Mouse (Mus musculus) heart, adult 2 months (tissue): Measurements from ENCODE around the gene Odf4. TPM values are rescaled to one million over a fixed set of nuclear protein-coding genes. Genes with fewer than 3 reads are reported as not detected.
"Not testable (repeated sequence)": the region's sequence is repeated elsewhere in the genome, so short reads cannot be mapped to it uniquely, and the experiment has no call there.

Experiments
- DNase-seq, 2 experiments: peaks; one replicate each; pipeline ENCODE4 v3.0.0; 2021
- H3K27ac ChIP-seq: fragments of 200-600 bp; 2 replicates; pipeline ENCODE4 v1.8.1; 2022
- H3K27me3 ChIP-seq: fragments of 200-500 bp; 2 replicates; pipeline ENCODE4 v1.6.1; 2012; ENCODE audit warnings: mild to moderate bottlenecking, low read length, inconsistent platforms, mixed read lengths; ENCODE audit not compliant: control insufficient read depth, insufficient read depth
- H3K36me3 ChIP-seq: fragments of 200-500 bp; 2 replicates; pipeline ENCODE4 v1.6.1; 2012; ENCODE audit warnings: low read length, inconsistent platforms; ENCODE audit not compliant: control insufficient read depth, insufficient read depth
- H3K4me1 ChIP-seq: fragments of 200-500 bp; 2 replicates; pipeline ENCODE4 v1.6.1; 2011; ENCODE audit warnings: low read length; ENCODE audit not compliant: control insufficient read depth, insufficient read depth
- H3K4me3 ChIP-seq: fragments of 200-600 bp; 2 replicates; pipeline ENCODE4 v1.8.1; 2022
- H3K79me2 ChIP-seq: fragments of 200-500 bp; replicated peaks from 2 replicates; pipeline ENCODE4 v1.6.1; 2012; ENCODE audit warnings: mild to moderate bottlenecking, inconsistent platforms, low read length, moderate library complexity, mixed read lengths; ENCODE audit not compliant: control insufficient read depth, insufficient read depth
- H3K9ac ChIP-seq: fragments of 200-500 bp; 2 replicates; pipeline ENCODE4 v1.6.1; 2012; ENCODE audit warnings: low read depth, mild to moderate bottlenecking, control low read depth, inconsistent platforms, low read length, mixed read lengths
- CTCF ChIP-seq: fragments of 200-600 bp; IDR thresholded peaks from 2 replicates; pipeline ENCODE4 v1.8.1; 2022; ENCODE audit warnings: antibody characterized with exemption, mild to moderate bottlenecking, moderate library complexity
- EP300 ChIP-seq: fragments of 200-500 bp; IDR thresholded peaks from 2 replicates; pipeline ENCODE4 v1.6.1; 2011; ENCODE audit warnings: low read depth, low read length, control low read depth; ENCODE audit not compliant: insufficient read depth
- POLR2A ChIP-seq: fragments of 200-500 bp; IDR thresholded peaks from 2 replicates; pipeline ENCODE4 v1.6.1; 2011; ENCODE audit warnings: mild to moderate bottlenecking, low read depth, low read length, control low read depth; ENCODE audit not compliant: insufficient read depth
- WGBS: fragments of 180-500 bp; shearing (Covaris S2); methylation state at CpG from one replicate; pipeline ENCODE4 v1.1.7; 2018; 5-methylcytosine and 5-hydroxymethylcytosine counted together
- intact Hi-C: fragments of 180-260 bp; cut with DNase I; formaldehyde crosslinking; loops from one replicate; pipeline ENCODE4 v1.15.1; 2025
- polyA plus RNA-seq: library from polyadenylated mRNA; depleted of rRNA; stranded (reverse); fragments of >200 nt; gene quantifications from 2 replicates; pipeline ENCODE4 v1.2.3, GENCODE M21; 2012
- total RNA-seq, 2 experiments: library from RNA; stranded (reverse); gene quantifications; 2 replicates each; pipeline ENCODE4 v1.2.3; 2021

Odf4 gene
- total and polyA plus RNA-seq, 3 experiments: 0.25 TPM; not detected in 2

GRCm38 (mm10) chr11:68963405-68963804 is 36.5 kb upstream of the Odf4 start:
- Histone ChIP-seq H3K79me2 (no peaks in the 10 kb centered on the region), H3K36me3 (no peaks in the 10 kb centered on the region), H3K27me3 (no peaks in the 10 kb centered on the region), H3K4me1 (peaks cover 4% of the 10 kb centered on the region), H3K4me3 (no peak overlapping the region), H3K27ac (no peak overlapping the region), H3K9ac (no peak overlapping the region)
- intact Hi-C loops: no loop called here
- DNase-seq: no peak
- TF ChIP-seq CTCF (no peak), POLR2A (no peak), EP300 (no peak)
- WGBS: 55% methylated on average over 2 of the region's 2 CpGs

GRCm38 (mm10) chr11:68962159-68962558 is 35.3 kb upstream of the Odf4 start:
- not testable (repeated sequence) for DNase-seq

DNA sequence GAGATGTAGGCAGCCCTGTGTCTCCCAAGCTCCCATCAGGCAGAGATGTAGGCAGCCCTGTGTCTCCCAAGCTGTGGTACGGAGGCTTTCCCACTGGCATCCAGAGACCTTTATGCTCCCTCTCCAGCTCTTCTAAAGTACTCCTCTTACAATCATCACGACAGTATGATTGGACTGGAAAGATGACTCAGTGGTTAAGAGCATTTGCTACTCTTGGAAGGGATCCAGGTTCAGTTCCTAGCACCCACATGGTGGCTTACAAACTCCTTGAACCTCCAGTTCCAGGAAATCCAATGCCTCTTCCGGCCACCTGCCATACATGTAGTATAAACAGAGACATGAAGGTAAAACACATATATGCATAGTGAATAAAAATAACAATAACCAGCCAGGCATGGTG is 34.7 kb upstream of the Odf4 start:
- no peak overlapping the region for H3K4me3 ChIP-seq
- WGBS: 49% methylated on average over 3 of the region's 3 CpGs
- H3K9ac ChIP-seq: no peak overlapping the region
- DNase-seq: no peak
- H3K79me2 ChIP-seq: no peaks in the 10 kb centered on the region
- TF ChIP-seq CTCF (no peak), EP300 (no peak)
- no peaks in the 10 kb centered on the region for H3K36me3 ChIP-seq
- H3K27ac ChIP-seq: no peak overlapping the region
- intact Hi-C loops: no loop called here
- peaks cover 4% of the 10 kb centered on the region for H3K4me1 ChIP-seq
- no peaks in the 10 kb centered on the region for H3K27me3 ChIP-seq

More at GRCm38 (mm10) chr11:68962159-68962558, 35.3 kb upstream of the Odf4 start:
- H3K4me1 ChIP-seq, H3K27ac ChIP-seq, intact Hi-C loops, H3K9ac ChIP-seq, H3K36me3 ChIP-seq, H3K79me2 ChIP-seq, H3K27me3 ChIP-seq, H3K4me3 ChIP-seq: not testable (repeated sequence)
- 22% methylated on average over 11 of the region's 11 CpGs for WGBS

GRCm38 (mm10) chr11:68957971-68958370 is 31.1 kb upstream of the Odf4 start:
- 96% methylated on average over 1 of the region's 1 CpGs for WGBS
- H3K4me3 ChIP-seq: peak overlapping the region; percentile 64; the same call in 1 of the 2 replicates
- H3K27me3 ChIP-seq: no peaks in the 10 kb centered on the region; the same call in 1 of the 2 replicates
- intact Hi-C loops: loop anchor here (2.0 to 5.0 kb wide), 2 partner anchors 53 to 139 kb away; partner anchors contain the start of gene Per1
- H3K36me3 ChIP-seq: peaks cover 1% of the 10 kb centered on the region; the same call in 1 of the 2 replicates
- no peak overlapping the region for H3K9ac ChIP-seq
- TF ChIP-seq CTCF: no peak
- TF ChIP-seq POLR2A: no peak
- TF ChIP-seq EP300: no peak
- no peaks in the 10 kb centered on the region for H3K79me2 ChIP-seq
- DNase-seq: no peak
- H3K4me1 ChIP-seq: peaks cover 6% of the 10 kb centered on the region
- H3K27ac ChIP-seq: peak overlapping the region; percentile 97

- TF ChIP-seq EP300: no peak
- no peak for TF ChIP-seq CTCF
- TF ChIP-seq POLR2A: peak; percentile 78
- no peaks in the 10 kb centered on the region; the same call in 1 of the 2 replicates for H3K27me3 ChIP-seq
- intact Hi-C loops: loop anchor here (2.0 to 5.0 kb wide), 2 partner anchors 53 to 140 kb away; partner anchors contain the start of gene Per1
- no peaks in the 10 kb centered on the region for H3K79me2 ChIP-seq
- WGBS: 33% methylated on average over 8 of the region's 8 CpGs
- H3K9ac ChIP-seq: peak within 1 kb of the TSS; percentile 70
- H3K4me1 ChIP-seq: peaks cover 6% of the 10 kb centered on the region
- peak within 1 kb of the TSS; percentile 64 for H3K4me3 ChIP-seq
- peak within 1 kb of the TSS; percentile 97 for H3K27ac ChIP-seq
- H3K36me3 ChIP-seq: peaks cover 4% of the 10 kb centered on the region
- peak; percentile 49 to 58 for DNase-seq
Observed at GRCm38 (mm10) chr11:68957308-68957707, 30.4 kb upstream of the Odf4 start, which contains the start of gene Arhgef15. Arhgef15 (minus strand) TSS chr11:68957480.

- Histone ChIP-seq H3K27me3 (no peaks in the 10 kb centered on the region; the same call in 1 of the 2 replicates), H3K4me3 (peak overlapping the region; percentile 64), H3K4me1 (peaks cover 7% of the 10 kb centered on the region), H3K27ac (peak overlapping the region; percentile 97), H3K79me2 (no peaks in the 10 kb centered on the region), H3K36me3 (peaks cover 7% of the 10 kb centered on the region), H3K9ac (peak overlapping the region; percentile 70)
- intact Hi-C loops: loop anchor here (1.0 to 5.0 kb wide), 3 partner anchors 45 to 141 kb away; partner anchors contain the start of gene Per1
- WGBS: 30% methylated on average over 13 of the region's 13 CpGs
- peak; percentile 66 to 71 for DNase-seq
- no peak for TF ChIP-seq CTCF
- TF ChIP-seq POLR2A: peak; percentile 86
- TF ChIP-seq EP300: 0 out of 2 replicates have a peak, but pooled peaks have one; percentile 41
Observed at GRCm38 (mm10) chr11:68956697-68957096, 29.8 kb upstream of the Odf4 start.
